Mouse (Mus musculus) spleen, adult 12 weeks (tissue): ENCODE data around the gene R3hdm2.
A peak's percentile ranks its signal among the peaks of the same experiment; 100 is the strongest.

Experiments
- DNase-seq: peaks from one replicate; pipeline ENCODE4 v3.0.0; 2022; ENCODE audit warnings: low spot score

R3hdm2 gene

GRCm38 (mm10) chr10:127353909-127354895 is 25.9 kb upstream of the R3hdm2 start, which contains the start of gene Inhbe:
Gene Inhbe, minus strand, starts transcription at chr10:127354411.
- DNase-seq: no peak

- no peak for DNase-seq
Measured at GRCm38 (mm10) chr10:127355336-127355735, 24.8 kb upstream of the R3hdm2 start.

GRCm38 (mm10) chr10:127360714-127361113 is 19.4 kb upstream of the R3hdm2 start:
- no peak for DNase-seq

DNA sequence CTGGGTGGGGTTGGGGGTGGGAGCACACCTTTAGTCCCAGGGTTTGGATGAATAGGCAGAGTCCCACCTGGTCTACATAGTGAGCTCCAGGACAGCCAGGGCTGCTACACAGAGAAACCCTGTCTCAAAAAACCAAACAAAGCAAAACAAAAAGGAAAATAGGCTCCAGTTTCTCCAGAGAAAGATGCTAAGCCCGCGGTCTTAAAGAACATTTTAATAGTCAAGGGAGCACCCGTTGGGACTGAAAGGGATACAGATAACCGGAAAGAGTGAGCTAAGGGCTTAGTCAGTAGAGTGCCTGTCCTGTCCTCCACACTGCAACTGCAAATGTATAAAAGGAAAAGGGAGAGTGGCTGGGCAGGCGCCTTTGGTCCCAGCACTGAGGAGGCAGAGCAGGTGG is 13.0 kb upstream of the R3hdm2 start:
- DNase-seq: no peak

DNA sequence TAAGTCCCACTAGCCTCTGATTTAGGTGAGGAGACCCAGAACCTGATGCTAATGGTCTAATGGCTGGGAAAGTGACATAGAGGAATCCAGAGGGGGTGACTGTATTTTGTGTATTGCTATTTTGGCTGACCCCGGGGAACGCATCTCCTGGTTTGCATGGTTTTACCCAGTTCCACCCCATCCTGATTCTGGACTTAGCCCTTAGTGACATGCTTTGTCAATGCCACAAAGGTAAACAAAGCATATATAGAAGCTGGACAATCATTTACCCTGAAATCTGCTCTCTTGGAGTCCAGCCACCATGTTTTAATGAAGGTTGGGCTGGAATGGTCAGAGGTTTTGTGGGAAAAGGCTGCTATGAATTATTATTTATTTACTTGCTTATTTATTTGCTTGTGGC is 11.9 kb upstream of the R3hdm2 start:
- DNase-seq: no peak

DNA sequence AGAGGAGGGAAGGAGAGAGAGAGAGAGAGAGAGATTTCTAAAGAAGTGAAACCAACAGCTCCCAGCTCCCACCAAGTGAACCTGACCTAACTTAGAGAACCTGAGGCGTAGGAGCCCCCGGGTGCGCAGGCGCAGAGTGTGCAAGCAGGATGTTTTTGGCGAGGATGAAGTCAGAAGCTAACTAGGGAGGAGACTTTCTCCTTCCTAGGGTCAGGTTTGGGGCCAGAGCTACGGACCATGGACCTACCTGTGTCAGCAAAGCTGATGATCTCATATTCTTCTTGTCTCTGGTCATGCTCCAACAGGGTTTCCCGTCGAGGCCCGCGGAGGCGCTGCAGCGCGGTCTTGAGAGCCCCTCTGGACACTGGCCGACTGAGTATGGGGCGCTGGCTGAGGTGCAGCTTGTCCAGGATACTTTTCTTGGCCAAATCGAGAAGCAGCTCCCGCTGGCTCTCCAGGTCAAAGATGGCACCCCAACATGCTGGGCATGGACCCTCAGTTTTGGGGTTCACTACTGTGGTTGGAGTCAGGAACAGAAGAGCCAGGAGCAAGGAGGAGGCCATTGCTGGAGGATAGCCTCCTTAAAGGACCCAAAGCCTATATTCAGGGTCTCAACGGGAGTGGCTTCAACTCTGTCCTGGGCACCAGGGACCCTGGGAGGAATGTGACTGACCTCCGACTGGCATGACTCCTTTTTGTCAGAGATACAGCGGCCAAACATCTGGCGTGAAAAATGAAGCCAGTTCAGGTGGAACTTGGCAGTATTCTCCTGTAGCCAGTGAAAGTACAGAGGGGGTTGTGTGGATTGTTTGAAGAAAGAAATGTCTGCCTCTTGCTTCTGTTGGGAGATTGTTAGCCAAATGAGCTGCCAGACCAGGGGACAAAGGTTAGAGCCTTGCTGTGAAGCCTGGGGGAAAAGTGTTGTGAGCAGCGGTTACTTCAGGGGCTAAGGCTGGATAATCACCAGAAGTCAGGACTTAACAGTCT is 10.0 kb upstream of the R3hdm2 start, which contains the start of gene Inhbc:
Inhbc (minus strand) TSS at position 598 of the 987 bp plus-strand sequence.
- no peak for DNase-seq

DNA sequence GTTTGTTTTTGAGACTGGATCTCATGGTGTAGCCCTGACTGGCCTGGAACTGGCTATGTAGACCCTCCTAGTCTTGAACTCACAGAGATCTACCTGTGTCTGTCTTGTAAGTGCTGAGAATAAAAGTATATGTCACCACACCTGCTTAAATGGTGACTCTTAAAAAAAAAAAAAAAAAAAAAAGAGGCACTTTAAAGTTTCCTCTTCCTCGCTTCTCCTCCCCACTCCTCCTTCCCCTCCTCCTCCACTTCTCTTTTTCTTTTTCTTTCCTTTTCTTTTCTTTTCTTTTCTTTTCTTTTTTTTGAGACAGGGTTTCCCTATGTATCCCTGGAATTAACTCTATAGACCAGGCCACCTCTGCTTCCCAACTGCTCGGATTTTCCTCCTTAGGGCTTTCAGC is 9.1 kb upstream of the R3hdm2 start:
- DNase-seq: no peak

DNA sequence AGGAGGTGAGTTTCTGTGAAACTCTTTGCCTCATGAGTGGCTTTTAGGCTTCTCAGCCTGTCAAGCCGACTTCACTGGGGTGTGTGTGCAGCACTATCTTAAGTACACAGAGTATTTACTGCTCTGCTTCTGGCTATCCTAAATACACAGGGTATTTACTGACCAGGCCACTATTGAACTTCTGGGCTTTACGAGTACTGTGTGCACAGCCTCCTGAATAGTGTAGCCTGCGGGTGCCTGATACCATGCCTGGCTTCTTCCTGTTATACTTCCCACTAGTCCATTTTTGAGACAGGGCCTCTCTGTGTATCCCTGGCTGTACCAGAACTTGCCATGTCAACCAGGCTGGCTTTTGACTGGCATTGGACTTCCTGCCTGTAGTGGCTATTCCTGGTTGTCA is 2.4 kb upstream of the R3hdm2 start:
- no peak for DNase-seq

- DNase-seq: no peak
Measured at GRCm38 (mm10) chr10:127379654-127380053, 473 bp upstream of the R3hdm2 start.

GRCm38 (mm10) chr10:127380767-127381742 is 928 bp downstream of the R3hdm2 start:
- DNase-seq: peak; percentile 40

GRCm38 (mm10) chr10:127381743-127382134 is 1.6 kb downstream of the R3hdm2 start:
- DNase-seq: no peak

DNA sequence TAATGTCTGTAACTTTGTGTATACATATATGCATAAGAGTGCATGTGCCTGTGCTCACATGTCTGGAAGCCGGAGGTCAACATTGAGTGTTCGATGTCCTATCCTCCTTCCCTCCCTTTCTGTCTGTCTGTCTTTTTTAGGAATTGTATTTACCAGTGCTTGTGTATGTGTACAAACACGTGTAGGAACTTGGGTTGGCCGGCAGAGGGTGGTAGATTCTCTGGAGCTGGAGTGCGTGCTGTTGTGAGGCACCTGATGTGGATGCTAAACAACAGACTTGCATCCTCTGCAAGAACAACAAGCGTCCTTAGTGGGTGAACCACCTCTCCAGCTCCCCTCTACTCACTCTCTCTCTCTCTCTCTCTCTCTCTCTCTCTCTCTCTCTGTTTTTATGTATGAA is 11.6 kb downstream of the R3hdm2 start:
- no peak for DNase-seq

GRCm38 (mm10) chr10:127404701-127405100 is 24.6 kb downstream of the R3hdm2 start:
- no peak for DNase-seq

DNA sequence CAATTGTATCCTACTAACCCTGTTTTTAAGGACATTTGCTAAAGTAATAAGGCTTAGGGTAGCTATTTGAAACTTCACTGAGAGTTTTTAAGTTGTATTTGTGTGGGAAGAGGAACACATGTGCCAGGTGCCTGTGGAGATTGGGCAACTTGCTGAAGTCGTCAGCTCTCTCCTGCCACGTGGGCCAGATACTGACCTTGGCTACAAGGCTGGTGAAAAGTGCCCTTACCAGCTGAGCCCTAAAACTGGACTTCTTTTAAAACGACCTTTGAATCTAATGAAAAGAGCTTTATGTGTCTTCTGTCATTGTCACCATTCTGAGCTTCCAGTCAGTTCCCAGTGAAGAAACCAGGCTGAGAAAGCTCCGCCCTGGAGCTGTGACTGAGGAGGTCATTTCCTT is 27.3 kb downstream of the R3hdm2 start:
- DNase-seq: no peak

GRCm38 (mm10) chr10:127412101-127412500 is 32.0 kb downstream of the R3hdm2 start:
- DNase-seq: no peak

GRCm38 (mm10) chr10:127412776-127413175 is 32.6 kb downstream of the R3hdm2 start:
- DNase-seq: no peak

DNA sequence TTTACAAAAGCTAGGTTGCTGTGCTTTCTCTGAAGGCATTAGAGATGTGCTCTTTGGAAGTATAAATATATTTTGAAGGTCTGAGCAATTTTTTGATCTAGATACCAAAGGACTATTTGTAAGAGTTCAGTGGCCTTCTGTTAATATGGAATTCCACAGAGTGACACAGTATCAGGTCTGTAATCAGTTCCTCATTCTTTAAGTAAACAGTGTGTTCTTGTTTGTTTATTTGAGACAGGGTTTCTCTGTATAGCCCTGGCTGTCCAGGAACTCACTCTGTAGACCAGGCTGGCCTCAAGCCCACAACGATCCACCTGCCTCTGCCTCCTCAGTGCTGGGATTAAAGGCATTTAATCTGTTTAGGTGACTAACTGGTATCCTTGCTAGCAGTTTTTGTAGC is 33.5 kb downstream of the R3hdm2 start:
- no peak for DNase-seq

GRCm38 (mm10) chr10:127414141-127414540 is 34.0 kb downstream of the R3hdm2 start:
- no peak for DNase-seq

DNA sequence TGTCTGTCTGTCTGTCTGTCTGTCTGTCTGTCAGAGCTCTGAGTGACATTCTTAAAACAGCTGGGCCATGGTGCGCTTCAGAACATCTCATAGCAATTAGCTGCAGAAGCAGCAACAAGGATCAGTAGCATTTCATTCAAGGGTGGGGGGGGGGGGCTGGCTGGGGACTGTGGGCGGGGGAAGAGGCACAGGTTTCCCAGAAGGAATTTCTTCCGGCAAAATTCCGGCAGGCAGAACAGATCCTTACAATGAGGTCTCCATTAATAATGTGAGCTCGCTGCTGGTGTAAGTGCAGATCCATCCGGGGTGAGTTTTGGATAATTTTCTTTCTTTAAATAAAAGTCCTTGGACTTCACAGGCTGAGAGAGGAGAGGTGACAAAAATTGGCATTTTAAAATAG is 40.0 kb downstream of the R3hdm2 start:
- DNase-seq: no peak

GRCm38 (mm10) chr10:127420676-127421353 is 40.7 kb downstream of the R3hdm2 start:
- DNase-seq: no peak

DNA sequence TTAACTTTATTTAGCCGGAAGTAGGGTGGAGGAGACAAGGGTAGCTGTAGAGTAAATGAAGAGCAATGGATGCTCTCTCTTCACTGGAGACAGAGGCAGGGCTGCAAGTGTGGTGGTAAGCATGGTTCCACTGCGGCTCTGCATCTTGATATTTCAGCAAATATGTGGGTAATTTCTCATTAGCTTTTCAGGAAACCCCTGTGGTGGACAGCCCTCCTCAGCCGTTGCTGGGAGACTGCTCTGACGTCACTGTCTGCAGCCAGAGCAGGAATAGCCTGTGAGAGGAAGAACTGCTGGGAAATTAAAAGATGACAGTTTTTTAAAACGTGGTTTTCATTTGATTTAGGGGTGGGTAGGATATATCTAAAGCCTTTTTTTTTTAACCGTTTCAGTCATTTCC is 41.9 kb downstream of the R3hdm2 start:
- DNase-seq: no peak
